Mouse (Mus musculus) lung, postnatal 0 days (tissue): ENCODE data around the gene Ift80. TPM values are rescaled to one million over a fixed set of nuclear protein-coding genes. Genes with fewer than 3 reads are reported as not detected.
"Not testable (repeated sequence)": the region's sequence is repeated elsewhere in the genome, so short reads cannot be mapped to it uniquely, and the experiment has no call there.

Experiments
- ATAC-seq: fragments of 200-750 bp; cut with Nextera tagmentation; 2 replicates; pipeline ENCODE4 v1.8.0; 2017; ENCODE audit warnings: moderate library complexity
- DNase-seq: peaks from one replicate; pipeline ENCODE4 v3.0.0-alpha.2; 2016; ENCODE audit warnings: low spot score
- H3K27ac ChIP-seq: fragments of 300-500 bp; sonication (generic); 2 replicates; pipeline ENCODE4 v1.5.1; 2014; ENCODE audit warnings: antibody characterized with exemption, mild to moderate bottlenecking, low read length, mixed read lengths
- H3K27me3 ChIP-seq: fragments of 300-500 bp; sonication (generic); replicated peaks from 2 replicates; pipeline ENCODE4 v1.6.1; 2014; ENCODE audit warnings: low read length, mixed read lengths; ENCODE audit not compliant: insufficient read depth
- H3K36me3 ChIP-seq: fragments of 300-500 bp; sonication (generic); 2 replicates; pipeline ENCODE4 v1.6.1; 2014; ENCODE audit warnings: low read length, mixed read lengths; ENCODE audit not compliant: insufficient read depth
- H3K4me1 ChIP-seq: fragments of 300-500 bp; sonication (generic); 2 replicates; pipeline ENCODE4 v1.6.1; 2014; ENCODE audit warnings: antibody characterized with exemption, low read depth, low read length, mixed read lengths; ENCODE audit not compliant: insufficient read depth
- H3K4me2 ChIP-seq: fragments of 300-500 bp; sonication (generic); replicated peaks from 2 replicates; pipeline ENCODE4 v1.6.1; 2014; ENCODE audit warnings: low read depth, mild to moderate bottlenecking, low read length, moderate library complexity, mixed read lengths
- H3K4me3 ChIP-seq: fragments of 300-500 bp; sonication (generic); 2 replicates; pipeline ENCODE4 v1.5.1; 2014; ENCODE audit warnings: low read depth, low read length
- H3K9ac ChIP-seq: fragments of 300-500 bp; sonication (generic); replicated peaks from 2 replicates; pipeline ENCODE4 v1.6.1; 2014; ENCODE audit warnings: low read depth, mild to moderate bottlenecking
- H3K9me3 ChIP-seq: fragments of 300-500 bp; sonication (generic); 2 replicates; pipeline ENCODE4 v1.6.1; 2016; ENCODE audit warnings: low read length, mixed read lengths
- CTCF ChIP-seq: IDR thresholded peaks from 2 replicates; pipeline ENCODE4 v1.5.1; 2016; ENCODE audit warnings: antibody characterized with exemption, mild to moderate bottlenecking
- EP300 ChIP-seq: IDR thresholded peaks from 2 replicates; pipeline ENCODE4 v1.6.1; 2016; ENCODE audit warnings: antibody characterized with exemption, mild to moderate bottlenecking, control low read depth
- WGBS: fragments of 180-500 bp; shearing (Covaris S2); extraction: QIAGEN DNeasy Blood & Tissue Kit; methylation state at CpG from one replicate; pipeline ENCODE4 v1.1.7; 2014; 5-methylcytosine and 5-hydroxymethylcytosine counted together
- polyA plus RNA-seq: library from polyadenylated mRNA; unstranded; fragments of >200 nt; fragmentation: Nextera tagmentation; extraction: Ambion mirVana; gene quantifications from 2 replicates; pipeline ENCODE4 v1.2.1, GENCODE M21; 2015

Ift80 gene
- polyA plus RNA-seq, 1 experiment from 2014 or later, result 5.9 TPM

DNA sequence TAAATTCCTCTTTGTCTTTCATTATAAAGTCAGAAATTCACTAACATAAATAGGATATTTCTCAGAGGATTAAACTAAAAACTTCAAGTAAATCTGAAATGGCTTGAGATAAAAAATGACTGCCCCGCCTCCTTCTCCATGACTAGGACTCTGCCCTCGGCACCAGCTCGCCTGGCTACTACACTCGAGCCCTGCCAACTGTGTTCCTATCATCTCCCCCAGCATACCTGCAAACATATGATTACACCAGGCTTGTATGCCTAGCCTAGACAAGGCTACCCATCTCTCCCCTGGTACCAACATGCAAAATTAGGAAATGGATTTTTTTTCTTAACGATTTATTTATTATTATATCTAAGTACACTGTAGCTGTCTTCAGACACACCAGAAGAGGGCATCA, 51.7 kb downstream of the Ift80 start:
- Histone ChIP-seq H3K9me3 (no peaks in the 10 kb centered on the region), H3K27me3 (no peaks in the 10 kb centered on the region), H3K4me1 (no peaks in the 10 kb centered on the region), H3K4me2 (no peak overlapping the region), H3K27ac (no peak overlapping the region), H3K36me3 (no peaks in the 10 kb centered on the region), H3K4me3 (no peak overlapping the region), H3K9ac (no peak overlapping the region)
- ATAC-seq, result no peak
- TF ChIP-seq EP300 (no peak), CTCF (no peak)
- no peak for DNase-seq
- WGBS, result 84% methylated on average over 5 of the region's 5 CpGs

- not testable (repeated sequence) for H3K4me1 ChIP-seq, H3K4me2 ChIP-seq, H3K9me3 ChIP-seq, ATAC-seq, H3K27ac ChIP-seq, DNase-seq, H3K4me3 ChIP-seq, H3K9ac ChIP-seq, H3K36me3 ChIP-seq, H3K27me3 ChIP-seq
- 88% methylated on average over 11 of the region's 11 CpGs for WGBS
Measured at GRCm38 (mm10) chr3:68951971-68952370, 52.4 kb downstream of the Ift80 start.

DNA sequence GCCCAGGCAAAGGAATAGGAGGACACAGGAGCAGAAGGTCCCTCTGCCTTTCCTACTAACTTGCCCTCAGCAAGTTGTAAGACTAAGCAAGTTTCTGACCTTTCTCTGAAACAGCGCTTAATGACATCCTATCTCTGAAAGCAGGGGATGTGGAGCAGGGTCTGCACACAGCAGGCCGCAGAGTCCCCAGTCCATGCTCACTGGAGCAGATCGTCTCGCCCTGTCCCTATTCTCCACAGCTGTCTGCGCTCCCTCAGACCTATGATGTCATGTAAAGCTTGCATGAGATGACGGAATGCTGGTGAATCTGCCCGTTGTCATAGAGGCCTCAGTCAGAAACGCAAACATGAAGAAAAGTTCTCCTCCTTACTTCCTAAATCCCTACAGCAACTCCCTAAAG, 55.0 kb downstream of the Ift80 start:
- H3K36me3 ChIP-seq, result 0 out of 2 replicates have a peak, but pooled peaks cover 2% of the 10 kb centered on the region
- ATAC-seq, result no peak
- WGBS, result 95% methylated on average over 8 of the region's 8 CpGs

GRCm38 (mm10) chr3:68948918-68949317, 55.5 kb downstream of the Ift80 start:
- WGBS, result 62% methylated on average over 2 of the region's 2 CpGs
- no peak for ATAC-seq

More for the DNA sequence above, 55.0 kb downstream of the Ift80 start:
- Histone ChIP-seq H3K4me2 (no peak overlapping the region), H3K27me3 (no peaks in the 10 kb centered on the region), H3K9me3 (no peaks in the 10 kb centered on the region), H3K4me3 (no peak overlapping the region), H3K4me1 (no peaks in the 10 kb centered on the region), H3K27ac (no peak overlapping the region), H3K9ac (no peak overlapping the region)
- TF ChIP-seq EP300 (no peak), CTCF (no peak)
- no peak for DNase-seq

DNA sequence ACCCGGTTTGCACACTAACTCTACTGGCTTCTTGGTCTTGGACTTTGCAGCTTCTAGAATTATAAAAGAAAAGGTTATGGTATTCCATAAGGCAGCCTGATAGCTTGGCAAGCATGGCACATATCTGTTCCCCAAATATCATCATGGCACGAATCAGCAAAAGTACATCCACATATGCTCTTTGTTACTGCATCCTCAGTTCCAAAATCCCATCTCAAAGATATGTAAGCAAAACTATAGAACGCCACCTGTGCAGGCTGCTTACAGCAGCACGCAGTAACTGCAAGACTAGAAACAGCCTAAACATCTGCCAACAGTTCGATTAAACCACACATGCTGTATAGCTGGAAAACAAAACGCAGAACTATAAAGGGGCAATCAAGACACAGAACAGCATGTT, 62.5 kb downstream of the Ift80 start:
- DNase-seq (no peak), ATAC-seq (no peak)
- WGBS, result 95% methylated on average over 6 of the region's 6 CpGs
- H3K4me1 ChIP-seq, result no peaks in the 10 kb centered on the region
- no peak overlapping the region for H3K4me3 ChIP-seq
- peaks cover 2% of the 10 kb centered on the region; the same call in 1 of the 2 replicates for H3K36me3 ChIP-seq
- no peaks in the 10 kb centered on the region for H3K27me3 ChIP-seq
- H3K4me2 ChIP-seq, result no peak overlapping the region
- no peak overlapping the region for H3K27ac ChIP-seq
- TF ChIP-seq CTCF, result no peak
- no peak for TF ChIP-seq EP300
- H3K9ac ChIP-seq, result no peak overlapping the region
- H3K9me3 ChIP-seq, result no peaks in the 10 kb centered on the region

More at GRCm38 (mm10) chr3:68948918-68949317, 55.5 kb downstream of the Ift80 start:
- Histone ChIP-seq H3K4me1 (no peaks in the 10 kb centered on the region), H3K9ac (no peak overlapping the region), H3K27me3 (no peaks in the 10 kb centered on the region), H3K4me2 (no peak overlapping the region), H3K36me3 (0 out of 2 replicates have a peak, but pooled peaks cover 2% of the 10 kb centered on the region), H3K4me3 (no peak overlapping the region), H3K27ac (no peak overlapping the region), H3K9me3 (no peaks in the 10 kb centered on the region)
- TF ChIP-seq EP300, result no peak
- TF ChIP-seq CTCF, result no peak
- no peak for DNase-seq

DNA sequence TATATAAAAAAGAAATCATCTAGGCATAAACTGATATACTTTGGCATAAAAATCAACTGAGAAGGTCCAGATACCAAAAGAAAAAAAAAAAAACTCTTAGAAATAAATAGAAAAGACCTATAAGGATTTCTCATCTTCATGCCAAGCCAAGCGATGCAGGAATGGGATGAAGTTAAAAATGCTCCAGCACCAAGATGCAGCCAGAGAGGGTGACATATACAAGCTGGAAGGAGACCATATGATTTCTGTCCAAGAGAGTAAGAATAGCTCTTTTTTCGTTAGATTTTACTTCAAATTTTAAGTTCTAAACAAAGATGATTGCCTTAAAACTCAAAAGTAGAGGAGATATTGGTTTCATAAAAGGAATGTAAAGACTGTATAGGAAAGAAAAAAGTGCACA, 64.1 kb downstream of the Ift80 start:
- Histone ChIP-seq H3K9ac (no peak overlapping the region), H3K36me3 (no peaks in the 10 kb centered on the region; the same call in 1 of the 2 replicates), H3K4me2 (no peak overlapping the region), H3K4me1 (no peaks in the 10 kb centered on the region), H3K27ac (no peak overlapping the region), H3K27me3 (no peaks in the 10 kb centered on the region), H3K9me3 (no peaks in the 10 kb centered on the region), H3K4me3 (no peak overlapping the region)
- TF ChIP-seq CTCF, result no peak
- TF ChIP-seq EP300, result no peak
- ATAC-seq, result no peak
- 87% methylated on average over 2 of the region's 2 CpGs for WGBS
- no peak for DNase-seq

- Histone ChIP-seq H3K4me1 (no peaks in the 10 kb centered on the region), H3K9ac (no peak overlapping the region), H3K27ac (no peak overlapping the region), H3K36me3 (no peaks in the 10 kb centered on the region; the same call in 1 of the 2 replicates), H3K9me3 (no peaks in the 10 kb centered on the region), H3K4me3 (no peak overlapping the region), H3K27me3 (no peaks in the 10 kb centered on the region), H3K4me2 (no peak overlapping the region)
- TF ChIP-seq EP300 (no peak), CTCF (no peak)
- WGBS, result 89% methylated on average over 7 of the region's 7 CpGs
- ATAC-seq, result no peak
- no peak for DNase-seq
Measured at GRCm38 (mm10) chr3:68939312-68939711, 65.1 kb downstream of the Ift80 start.
